Mouse (Mus musculus): ENCODE data around the gene Pdk4.

- TF ChIP-seq POLR2AphosphoS5 (IDR thresholded peaks at IDR 0.05; ENCODE audit: insufficient replicate concordance, low read depth, low read length) (no peak), CTCF (IDR thresholded peaks at IDR 0.05; ENCODE audit: low read depth, low read length) (no peak), TAL1 (conservative IDR thresholded peaks at IDR 0.05; ENCODE audit: low read depth, low read length) (no peak)
Measured at GRCm38 (mm10) chr6:5447013-5447412, 49.1 kb downstream of the Pdk4 start.
